Mouse (Mus musculus): Measurements from ENCODE around the gene Sfrp5.

Gene Sfrp5

GRCm38 (mm10) chr19:42201696-42202381, at the start of gene Sfrp5:
Gene Sfrp5, minus strand, starts transcription at chr19:42202252.
- DNase-seq (ENCODE audit: low read depth) = no peak

- DNase-seq (ENCODE audit: low read depth) = no peak
Measured at GRCm38 (mm10) chr19:42249976-42250914, 48.2 kb upstream of the Sfrp5 start.

GRCm38 (mm10) chr19:42247519-42247918, 45.5 kb upstream of the Sfrp5 start, which contains the start of gene Golga7b:
Gene Golga7b, plus strand, starts transcription at chr19:42247574.
- DNase-seq (ENCODE audit: low read depth) = no peak

- DNase-seq (ENCODE audit: low read depth) = no peak
Measured at GRCm38 (mm10) chr19:42246626-42247025, 44.6 kb upstream of the Sfrp5 start.

GRCm38 (mm10) chr19:42243401-42243800, 41.3 kb upstream of the Sfrp5 start:
- no peak for DNase-seq (ENCODE audit: low read depth)

GRCm38 (mm10) chr19:42240881-42241280, 38.8 kb upstream of the Sfrp5 start:
- no peak for DNase-seq (ENCODE audit: low read depth)

GRCm38 (mm10) chr19:42238341-42238715, 36.3 kb upstream of the Sfrp5 start:
- DNase-seq (ENCODE audit: low read depth) = no peak

GRCm38 (mm10) chr19:42237602-42238340, 35.7 kb upstream of the Sfrp5 start:
- no peak for DNase-seq (ENCODE audit: low read depth)

- no peak for DNase-seq (ENCODE audit: low read depth)
Measured at GRCm38 (mm10) chr19:42230986-42231385, 28.9 kb upstream of the Sfrp5 start.

- DNase-seq (ENCODE audit: low read depth) = no peak
Measured at GRCm38 (mm10) chr19:42230288-42230568, 28.2 kb upstream of the Sfrp5 start.

- DNase-seq (ENCODE audit: low read depth) = no peak
Measured at GRCm38 (mm10) chr19:42229499-42230287, 27.6 kb upstream of the Sfrp5 start.

- no peak for DNase-seq (ENCODE audit: low read depth)
Measured at GRCm38 (mm10) chr19:42226451-42226850, 24.4 kb upstream of the Sfrp5 start.

GRCm38 (mm10) chr19:42217374-42217763, 15.3 kb upstream of the Sfrp5 start:
- DNase-seq (ENCODE audit: low read depth) = no peak

GRCm38 (mm10) chr19:42216699-42217373, 14.8 kb upstream of the Sfrp5 start:
- DNase-seq (ENCODE audit: low read depth) = no peak

GRCm38 (mm10) chr19:42214601-42215000, 12.5 kb upstream of the Sfrp5 start:
- DNase-seq (ENCODE audit: low read depth) = no peak

- no peak for DNase-seq (ENCODE audit: low read depth)
Measured at GRCm38 (mm10) chr19:42211936-42212335, 9.9 kb upstream of the Sfrp5 start.

- DNase-seq (ENCODE audit: low read depth) = no peak
Measured at GRCm38 (mm10) chr19:42209976-42210375, 7.9 kb upstream of the Sfrp5 start.

GRCm38 (mm10) chr19:42209485-42209884, 7.4 kb upstream of the Sfrp5 start:
- DNase-seq (ENCODE audit: low read depth) = no peak

GRCm38 (mm10) chr19:42205201-42205600, 3.1 kb upstream of the Sfrp5 start:
- no peak for DNase-seq (ENCODE audit: low read depth)

- no peak for DNase-seq (ENCODE audit: low read depth)
Measured at GRCm38 (mm10) chr19:42204306-42204705, 2.3 kb upstream of the Sfrp5 start.

GRCm38 (mm10) chr19:42202467-42202866, 415 bp upstream of the Sfrp5 start:
- no peak for DNase-seq (ENCODE audit: low read depth)
